Mouse (Mus musculus): Measurements from ENCODE around the gene Slc35a5. TPM values are rescaled to one million over a fixed set of nuclear protein-coding genes. Genes with fewer than 3 reads are reported as not detected.

The Slc35a5 gene
- total RNA-seq, 2 experiments from 2014 or later = 28.9 to 30.6 TPM

DNA sequence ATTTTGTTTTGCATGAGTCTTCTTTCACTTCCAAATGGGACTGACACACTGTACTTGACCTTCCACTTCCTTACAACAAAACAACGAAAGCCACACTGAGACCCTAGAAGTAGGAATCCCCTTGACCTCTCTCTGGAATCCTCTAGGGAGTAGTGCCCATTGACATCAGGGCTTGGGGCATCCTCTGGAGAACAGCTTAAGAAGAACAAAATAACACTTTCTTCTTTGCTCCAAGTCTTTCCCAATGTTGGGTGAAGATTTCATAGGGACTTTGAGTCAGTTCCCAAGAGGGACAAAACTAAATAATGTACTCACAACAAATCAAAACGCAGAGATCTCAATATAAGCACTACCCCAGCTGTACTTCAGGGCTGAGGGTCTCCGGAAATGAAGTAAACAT is 39.7 kb downstream of the Slc35a5 start:
- no peak for DNase-seq (ENCODE audit: low spot score in 2 of 2)

DNA sequence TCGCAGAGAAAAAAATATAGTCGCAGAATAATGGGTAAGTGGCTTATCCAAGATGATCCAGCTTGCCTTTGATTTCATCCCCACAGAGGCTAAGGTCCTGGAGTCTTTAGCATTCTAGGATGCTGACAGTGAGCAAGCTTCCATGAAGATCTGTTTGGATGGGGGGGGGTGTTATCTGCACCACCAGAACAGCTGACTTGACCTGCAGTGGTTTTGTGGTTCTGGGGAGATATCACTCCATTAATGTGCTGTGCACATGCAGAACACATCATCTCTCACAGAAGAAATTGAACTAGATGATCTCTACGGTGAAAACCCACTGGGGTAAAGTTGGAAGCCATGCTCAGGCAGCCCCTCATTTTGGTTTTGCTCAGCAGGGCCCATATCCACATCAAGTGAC is 41.3 kb downstream of the Slc35a5 start:
- DNase-seq (ENCODE audit: low spot score in 2 of 2) = no peak

DNA sequence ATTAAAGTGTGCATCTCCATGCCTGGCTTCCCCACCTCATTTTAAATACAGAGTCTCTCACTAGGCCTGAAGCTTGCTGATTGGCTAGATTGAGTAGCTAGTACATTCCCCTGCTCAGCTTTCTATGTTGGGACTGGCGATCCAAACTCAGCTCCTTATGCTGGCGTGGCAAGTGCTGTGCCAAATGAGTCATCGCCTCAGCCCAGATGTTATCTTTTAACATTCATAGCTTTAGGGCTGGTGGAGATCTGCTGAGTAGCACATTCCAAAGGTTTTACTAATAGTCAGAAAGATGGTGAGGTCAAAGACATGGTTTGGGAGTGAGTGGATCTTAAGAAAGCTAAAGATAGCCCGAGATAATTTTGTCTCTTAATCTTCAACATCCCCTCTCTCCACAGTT is 48.0 kb downstream of the Slc35a5 start:
- no peak for DNase-seq (ENCODE audit: low spot score in 2 of 2)

DNA sequence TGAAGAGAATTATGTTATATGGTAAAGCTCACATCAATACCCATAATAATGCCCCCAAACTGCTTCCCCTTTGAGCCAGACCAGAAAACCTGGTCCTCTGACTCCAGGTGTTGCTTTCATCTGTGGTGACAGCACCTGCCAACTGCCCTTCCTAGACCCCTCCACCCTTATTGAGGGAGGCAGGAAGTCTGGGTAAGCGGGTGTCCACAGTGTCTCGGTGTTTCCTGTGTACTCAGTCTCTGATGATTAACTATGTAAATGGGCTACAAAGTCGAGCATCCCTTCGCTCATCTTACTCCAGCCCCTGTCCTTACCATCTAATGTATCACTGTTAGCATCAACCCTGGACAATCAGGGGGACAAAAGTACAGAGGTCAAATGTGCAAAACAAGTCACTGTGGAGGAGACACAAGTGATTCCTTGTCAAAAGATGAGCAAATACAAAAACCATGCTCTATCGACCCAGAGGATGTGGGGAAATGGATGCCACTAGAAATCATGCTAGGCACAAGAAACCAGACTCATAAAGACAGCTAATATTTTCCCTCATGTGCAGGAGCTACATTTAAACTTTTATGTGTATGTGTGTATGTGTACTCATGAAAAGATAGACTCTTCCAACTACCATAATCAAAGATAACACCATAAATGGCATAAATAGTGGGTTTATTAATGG is 50.2 kb downstream of the Slc35a5 start:
- no peak for DNase-seq (ENCODE audit: low spot score in 2 of 2)

DNA sequence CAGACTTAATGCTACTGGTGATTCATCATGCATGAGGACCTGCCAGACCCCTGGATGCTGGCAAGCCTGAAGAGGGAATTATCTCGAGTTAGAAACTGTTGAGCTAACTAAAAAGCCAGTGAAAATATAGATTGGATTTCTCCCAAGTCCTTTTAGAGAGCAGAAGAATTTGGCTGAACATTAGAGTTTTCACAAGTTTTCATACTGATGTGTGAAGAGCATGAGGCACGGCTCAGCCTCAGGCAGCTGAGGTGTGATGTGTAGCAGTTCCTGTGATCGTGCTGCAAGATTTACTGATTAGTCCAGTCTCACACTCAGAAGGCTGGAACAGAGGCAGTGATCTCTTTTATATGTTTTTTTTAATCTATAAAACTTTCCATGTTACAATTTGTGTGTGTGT is 53.5 kb downstream of the Slc35a5 start:
- DNase-seq (ENCODE audit: low spot score in 2 of 2) = no peak

DNA sequence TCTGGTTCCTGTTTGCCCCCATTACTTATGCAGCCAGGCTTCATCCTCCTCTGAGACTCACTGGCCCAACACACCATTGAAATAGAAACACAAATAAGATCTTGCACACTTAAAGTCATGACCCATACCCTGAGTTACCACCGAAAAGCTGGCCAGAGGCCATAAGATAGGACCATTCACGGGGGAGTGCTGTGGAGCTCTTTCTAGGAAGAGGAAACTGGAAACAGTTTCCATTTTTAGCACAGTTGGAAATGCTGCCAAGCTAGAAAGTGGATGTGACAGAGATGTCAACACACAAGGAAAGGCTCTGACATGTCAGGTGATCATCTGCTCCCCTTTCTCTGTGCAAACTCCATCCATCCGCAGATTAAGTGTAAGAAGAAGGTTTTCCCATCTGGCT is 57.6 kb downstream of the Slc35a5 start:
- DNase-seq (ENCODE audit: low spot score in 2 of 2) = no peak

DNA sequence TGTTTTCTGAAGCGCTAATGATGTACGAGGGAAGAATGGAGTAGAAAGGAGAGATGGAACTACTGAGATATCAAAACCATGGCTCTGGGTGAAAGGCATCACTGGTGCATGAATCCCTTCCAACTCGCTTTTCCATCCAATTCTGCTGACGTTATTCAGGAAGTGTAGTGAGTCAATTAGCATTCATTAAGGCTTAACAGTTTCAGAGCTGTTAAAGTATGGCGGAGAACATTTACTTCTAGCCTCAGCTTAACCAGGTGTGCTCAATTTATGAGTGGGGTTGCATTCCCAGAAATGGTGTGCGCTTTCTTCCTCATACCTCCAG is 59.7 kb downstream of the Slc35a5 start:
- no peak for DNase-seq (ENCODE audit: low spot score in 2 of 2)

DNA sequence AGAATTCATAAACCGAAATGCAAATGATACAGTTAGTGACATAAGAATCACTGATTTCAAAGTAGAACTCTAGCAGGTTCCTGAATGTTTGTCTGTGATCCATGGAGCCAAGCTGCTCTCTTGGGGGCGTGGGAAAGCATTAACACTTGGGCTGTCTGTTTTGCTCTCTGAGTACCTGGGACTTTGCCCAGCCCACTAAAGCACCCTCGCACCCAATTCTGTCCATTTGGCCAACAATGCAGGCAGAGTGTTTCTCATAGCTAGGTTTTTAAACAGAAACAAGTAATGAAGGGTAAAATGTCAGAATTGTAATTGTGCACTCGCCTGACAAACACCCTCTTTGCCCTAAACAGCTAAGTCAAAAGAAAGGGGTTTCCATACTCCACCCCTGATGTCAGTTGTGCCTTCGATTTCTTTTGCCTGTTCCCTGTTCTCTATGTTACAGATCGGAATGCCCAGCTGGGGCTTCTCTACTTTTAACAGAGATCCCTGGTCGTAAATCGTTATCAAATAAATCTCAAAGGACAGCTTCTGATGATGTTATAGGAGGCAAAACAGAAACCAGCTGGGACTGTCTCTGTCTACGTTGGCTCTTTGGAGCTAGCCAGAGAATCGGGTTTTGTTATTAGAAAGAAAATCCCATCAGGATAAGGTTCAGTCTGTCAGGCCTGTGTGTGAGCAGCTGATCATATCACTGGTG is 60.2 kb downstream of the Slc35a5 start:
- DNase-seq (ENCODE audit: low spot score in 2 of 2) = no peak

DNA sequence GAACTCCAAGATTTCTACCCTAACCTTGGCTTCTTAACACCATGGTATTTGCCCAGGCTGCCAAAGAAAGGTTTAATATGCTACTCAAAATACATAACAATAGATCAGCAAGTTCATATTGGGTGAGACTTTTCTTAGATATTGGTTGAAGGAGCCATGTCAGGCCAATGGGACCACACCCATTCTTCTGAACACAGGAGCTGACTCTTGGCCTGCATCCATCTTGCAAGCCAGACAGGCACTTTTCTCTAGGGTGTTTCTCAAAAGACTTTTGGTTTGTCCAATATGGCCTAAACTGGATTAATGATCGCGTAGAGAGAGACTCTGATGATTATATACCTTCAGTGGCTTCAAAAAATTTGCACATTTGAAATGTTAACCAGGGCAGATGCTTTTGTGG is 61.0 kb downstream of the Slc35a5 start:
- no peak for DNase-seq (ENCODE audit: low spot score in 2 of 2)

DNA sequence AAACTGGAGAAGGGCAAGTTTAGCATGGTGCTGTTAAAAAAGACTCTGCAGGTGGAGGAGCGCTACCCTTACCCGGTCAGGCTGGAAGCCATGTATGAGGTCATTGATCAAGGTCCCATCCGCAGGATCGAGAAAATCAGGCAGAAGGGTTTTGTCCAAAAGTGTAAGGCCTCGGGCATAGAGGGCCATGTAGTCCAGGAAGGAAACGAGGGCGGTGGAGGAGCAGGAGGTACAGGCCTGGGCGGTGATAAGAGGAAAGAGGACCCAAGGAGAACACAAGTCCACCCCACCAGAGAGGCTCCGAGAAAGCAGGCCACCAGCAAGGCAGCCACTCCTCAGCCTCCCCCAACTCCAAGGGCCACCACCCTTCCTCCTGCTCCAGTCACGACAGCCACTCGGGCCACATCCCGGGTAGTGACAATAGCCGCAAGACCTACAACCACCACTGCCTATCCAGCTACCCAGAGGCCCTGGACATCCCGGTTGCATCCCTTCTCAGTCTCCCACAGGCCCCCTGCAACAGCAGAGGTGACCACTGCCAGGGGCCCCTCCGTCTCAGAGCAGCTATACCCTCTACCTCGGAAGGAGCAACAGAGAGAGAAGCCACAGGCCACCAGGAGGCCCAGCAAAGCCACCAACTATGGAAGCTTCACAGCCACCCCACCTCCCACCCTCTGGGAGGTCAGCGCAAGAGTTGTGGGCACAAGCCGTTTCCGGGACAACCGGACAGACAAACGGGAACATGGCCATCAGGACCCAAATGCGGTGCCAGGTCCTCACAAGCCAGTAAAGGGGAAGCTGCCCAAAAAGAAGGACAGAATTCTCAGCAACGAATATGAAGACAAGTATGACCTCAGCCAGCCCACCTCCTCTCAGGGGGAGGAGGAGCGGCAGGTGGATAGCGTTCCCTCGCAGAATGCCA is 62.7 kb downstream of the Slc35a5 start:
- no peak for DNase-seq (ENCODE audit: low spot score in 2 of 2)

DNA sequence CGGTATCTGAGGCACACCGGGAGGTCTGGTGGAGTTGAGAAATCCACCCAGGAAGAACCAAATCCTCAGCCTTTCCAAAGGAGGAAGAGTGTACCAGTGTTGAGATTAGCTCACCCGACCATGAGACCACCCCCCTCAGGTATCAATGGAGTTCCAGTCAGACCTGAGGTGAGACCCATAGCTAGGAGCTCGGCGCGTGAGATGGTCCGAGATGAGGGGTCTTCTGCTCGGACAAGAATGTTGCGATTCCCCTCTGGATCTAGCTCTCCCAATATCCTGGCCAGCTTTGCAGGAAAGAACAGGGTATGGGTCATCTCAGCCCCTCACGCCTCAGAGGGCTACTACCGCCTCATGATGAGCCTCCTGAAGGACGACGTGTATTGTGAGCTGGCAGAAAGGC is 63.5 kb downstream of the Slc35a5 start:
- DNase-seq (ENCODE audit: low spot score in 2 of 2) = no peak

DNA sequence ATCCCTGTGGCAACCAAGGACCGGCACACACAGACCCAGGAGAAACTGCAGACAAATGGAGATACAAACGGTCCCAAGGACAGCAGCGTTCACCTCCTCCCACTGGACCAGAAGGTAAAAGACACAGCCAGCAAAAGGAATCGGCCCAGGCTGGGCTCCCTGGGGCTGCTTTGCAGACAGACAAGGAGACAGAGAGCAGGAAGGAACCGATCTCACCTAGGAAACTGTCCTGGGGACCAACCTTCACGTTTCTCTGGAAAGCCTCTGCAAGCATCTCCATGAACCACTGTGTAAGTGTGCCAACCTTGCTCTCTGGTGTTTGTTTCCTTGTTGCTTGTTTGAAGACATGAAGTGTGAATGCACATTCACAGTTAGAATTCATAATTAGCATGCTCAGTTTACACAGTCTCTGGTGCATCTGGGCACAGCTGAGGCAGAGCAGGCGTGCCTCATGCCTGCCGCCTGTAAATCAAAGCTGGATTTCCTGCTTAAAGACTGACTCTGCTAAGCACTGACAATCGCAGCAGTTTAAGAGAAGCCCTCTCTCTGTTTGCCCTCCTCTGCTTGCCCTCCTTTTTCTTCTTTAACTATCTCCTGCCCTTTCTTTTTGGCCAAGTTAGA is 64.3 kb downstream of the Slc35a5 start:
- no peak for DNase-seq (ENCODE audit: low spot score in 2 of 2)

DNA sequence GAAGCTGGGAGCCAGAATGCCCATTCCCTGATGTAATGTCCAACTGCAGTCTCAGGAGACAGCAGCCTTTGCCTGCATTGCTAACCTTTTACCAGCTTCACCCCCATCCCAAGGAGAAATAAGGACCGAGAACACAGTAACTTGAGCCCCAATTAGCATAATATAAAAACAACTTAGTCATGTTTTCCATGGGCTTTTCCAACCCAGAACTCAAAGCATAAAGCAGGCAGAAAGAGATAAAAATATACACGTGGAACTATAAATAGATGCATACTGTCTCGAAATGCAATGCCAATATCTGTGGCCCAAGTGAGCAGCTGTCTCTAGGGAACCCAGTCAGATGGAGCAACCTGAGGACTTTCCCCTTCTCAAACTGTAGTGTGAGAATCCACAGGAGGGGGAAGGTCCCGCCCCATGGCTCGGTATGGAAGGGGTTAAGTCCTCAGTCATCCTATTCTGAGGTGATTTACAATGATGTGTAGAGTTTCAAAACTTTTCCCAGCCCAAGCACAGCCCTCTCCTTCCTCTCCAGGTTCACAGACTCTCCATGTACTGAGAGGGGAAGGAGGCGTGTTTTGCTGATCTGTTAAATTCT is 65.3 kb downstream of the Slc35a5 start, which contains the start of gene Ccdc80:
TSS of gene Ccdc80 (plus strand) at position 266 of the 595 bp plus-strand sequence.
- no peak for DNase-seq (ENCODE audit: low spot score in 2 of 2)

DNA sequence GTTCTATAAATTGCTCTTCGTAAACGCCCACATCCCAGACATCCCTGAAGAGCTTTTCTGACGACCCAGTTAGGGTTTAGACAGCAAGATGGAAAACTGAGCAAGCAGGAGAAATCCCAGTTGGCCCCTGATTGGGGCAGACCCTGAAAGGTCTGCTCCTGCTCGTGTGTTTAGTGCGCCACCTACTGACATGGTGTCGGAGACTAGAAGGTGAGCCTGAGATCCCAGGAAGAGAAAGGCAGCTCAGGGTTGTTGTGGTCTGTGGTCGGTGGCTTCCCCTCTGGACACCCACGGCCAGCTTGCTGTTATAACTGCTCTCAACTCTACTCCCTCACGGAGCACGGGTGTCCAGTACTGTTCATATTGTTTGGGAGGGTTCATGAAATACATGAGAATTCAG is 68.5 kb downstream of the Slc35a5 start:
- DNase-seq (ENCODE audit: low spot score in 2 of 2) = peak in 1 of 2 experiments; percentile 48

Other genes starting within 250 kb of the Slc35a5 start
- gene Cd200r3, start 215.0 kb downstream of the Slc35a5 start, total RNA-seq (2021) = under 1 TPM; 0.36 to 0.42 TPM
- 10 to 100 TPM; 65.8 to 67.5 TPM for gene Ccdc80, start 65.3 kb downstream of the Slc35a5 start, total RNA-seq (2021)
- gene Atg3, start 79 bp upstream of the Slc35a5 start, total RNA-seq (2021) = 10 to 100 TPM; 37.6 to 40.1 TPM
- under 1 TPM; 0.53 to 0.59 TPM for gene Btla, start 65.6 kb upstream of the Slc35a5 start, total RNA-seq (2021)